Mouse (Mus musculus) CD8-positive naive resting alpha-beta T cell, adult 2 months (primary cell): ENCODE results near the gene Otulin.

Experiments used
- DNase-seq, 2 experiments: peaks; one replicate each; pipeline ENCODE4 v3.0.0; 2022; ENCODE audit warnings: low read depth in 2 of 2, low spot score in 2 of 2

Otulin gene

GRCm38 (mm10) chr15:27506893-27507596 is 123.4 kb downstream of the Otulin start:
- DNase-seq: no peak

GRCm38 (mm10) chr15:27506127-27506886 is 124.2 kb downstream of the Otulin start:
- no peak for DNase-seq

- DNase-seq: no peak
Measured at GRCm38 (mm10) chr15:27503801-27504730, 126.4 kb downstream of the Otulin start.

GRCm38 (mm10) chr15:27503221-27503620 is 127.3 kb downstream of the Otulin start:
- DNase-seq: no peak

GRCm38 (mm10) chr15:27502338-27502737 is 128.2 kb downstream of the Otulin start:
- no peak for DNase-seq

- no peak for DNase-seq
Measured at GRCm38 (mm10) chr15:27500390-27500789, 130.1 kb downstream of the Otulin start.

- no peak for DNase-seq
Measured at GRCm38 (mm10) chr15:27498078-27498477, 132.4 kb downstream of the Otulin start.

- no peak for DNase-seq
Measured at GRCm38 (mm10) chr15:27497300-27497997, 133.0 kb downstream of the Otulin start.

- no peak for DNase-seq
Measured at GRCm38 (mm10) chr15:27496596-27497299, 133.7 kb downstream of the Otulin start.

GRCm38 (mm10) chr15:27495981-27496401 is 134.5 kb downstream of the Otulin start:
- DNase-seq: no peak

- DNase-seq: no peak
Measured at GRCm38 (mm10) chr15:27493516-27493915, 137.0 kb downstream of the Otulin start.

- DNase-seq: no peak
Measured at GRCm38 (mm10) chr15:27492734-27493133, 137.8 kb downstream of the Otulin start.
